In genomic region chr10:81287513-81288157, GRCm38 (mm10) we compare ENCODE assay signal across 9 mouse cellular contexts. TPM values are rescaled to one million over a fixed set of nuclear protein-coding genes. Genes with fewer than 3 reads are reported as not detected.
DNase-seq lines count a peak whose midpoint lies in the region.
"Had no signal": no experiment of that assay in that cellular context is flagged by ENCODE, and none has a peak within 500 bp of the region (broad histone marks: within the 10 kb centered on the region; RNA-seq: fewer than 3 reads in every experiment).

No protein-coding gene starts in this region.

- peaks cover 30% of the 10 kb centered on the region for H3K4me1 ChIP-seq in heart, embryonic 10.5 days

- no peaks in the 10 kb centered on the region for H3K9me3 ChIP-seq in heart, embryonic 10.5 days
- H3K9me3 ChIP-seq: limb, embryonic 13.5 days had no signal

- H3K27me3 ChIP-seq in heart, embryonic 10.5 days (ENCODE audit: insufficient read depth, poor library complexity, severe bottlenecking), result peaks cover 80% of the 10 kb centered on the region

- no peak overlapping the region for H3K4me3 ChIP-seq in heart, embryonic 10.5 days
- H3K4me3 ChIP-seq: limb, embryonic 13.5 days had no signal

- peak; percentile 56 to 80 for DNase-seq in heart, postnatal 10 days
- DNase-seq in heart, embryonic 10.5 days (ENCODE audit: low spot score), result no peak
- DNase-seq in A20 (ENCODE audit: low read depth, low spot score) (peak; percentile 86), adipocyte (ENCODE audit: low spot score) (peak; percentile 45)
- DNase-seq in forelimb bud, embryonic 11.5 days (ENCODE audit: low read depth, low spot score), result peak; percentile 39
- peak; percentile 84 for DNase-seq in lung, postnatal 10 days
- peak; percentile 68 for DNase-seq in testis, postnatal 14 days (ENCODE audit: low spot score)
- DNase-seq in layer of hippocampus, postnatal 14 days (ENCODE audit: low spot score in 2 of 2), result no peak

- H3K36me3 ChIP-seq in heart, embryonic 10.5 days, result no peaks in the 10 kb centered on the region
- H3K36me3 ChIP-seq: limb, embryonic 13.5 days had no signal

- 49% methylated on average over 8 of the region's 8 CpGs for WGBS in heart, embryonic 10.5 days

- no peak overlapping the region for H3K27ac ChIP-seq in heart, embryonic 10.5 days
- H3K27ac ChIP-seq: limb, embryonic 13.5 days had no signal

- intact Hi-C loops in heart, postnatal 10 days (cut with DNase I), result loop anchor here (2.0 kb wide), 3 partner anchors 29 to 163 kb away; no protein-coding TSS in a partner anchor

RNA-seq across cellular contexts. Expression of gene Tjp3, which starts 3.7 kb away (rescaled TPM):
- under 1 TPM; 0.14 to 0.37 TPM for total RNA-seq in heart, postnatal 10 days (2021)
- polyA plus RNA-seq in heart, embryonic 10.5 days (2016; fragmentation: Nextera tagmentation; extraction: Ambion mirVana), result 1.8 and 4.4 TPM in 2 replicates
- 1 to 10 TPM; 1.6 to 2.5 TPM for total RNA-seq in layer of hippocampus, postnatal 14 days (2021)

RNA-seq across cellular contexts. Expression of gene Pip5k1c, which starts 5.1 kb away (rescaled TPM):
- 10 to 100 TPM; 43.2 to 46.4 TPM for total RNA-seq in heart, postnatal 10 days (2021)
- polyA plus RNA-seq in heart, embryonic 10.5 days (2016; fragmentation: Nextera tagmentation; extraction: Ambion mirVana), result 42.6 and 55.9 TPM in 2 replicates
- total RNA-seq in layer of hippocampus, postnatal 14 days (2021), result 100 to 1,000 TPM; 330 to 352 TPM

RNA-seq across cellular contexts. Expression of gene Apba3, which starts 20.9 kb away (rescaled TPM):
- 10 to 100 TPM; 66.5 to 68.3 TPM for total RNA-seq in heart, postnatal 10 days (2021)
- 56.5 and 57.0 TPM in 2 replicates for polyA plus RNA-seq in heart, embryonic 10.5 days (2016; fragmentation: Nextera tagmentation; extraction: Ambion mirVana)
- 10 to 100 TPM; 39.9 to 41.8 TPM for total RNA-seq in layer of hippocampus, postnatal 14 days (2021)

RNA-seq across cellular contexts. Expression of gene Mrpl54, which starts 20.9 kb away (rescaled TPM):
- total RNA-seq in heart, postnatal 10 days (2021), result 100 to 1,000 TPM in 1 of 2 experiments, 10 to 100 TPM in 1; 93.4 to 108 TPM
- polyA plus RNA-seq in heart, embryonic 10.5 days (2016; fragmentation: Nextera tagmentation; extraction: Ambion mirVana), result 284 and 285 TPM in 2 replicates
- 10 to 100 TPM; 36.5 to 50.4 TPM for total RNA-seq in layer of hippocampus, postnatal 14 days (2021)

RNA-seq across cellular contexts. Expression of gene Cactin, which starts 33.3 kb away (rescaled TPM):
- 10 to 100 TPM; 21.0 to 23.6 TPM for total RNA-seq in heart, postnatal 10 days (2021)
- polyA plus RNA-seq in heart, embryonic 10.5 days (2016; fragmentation: Nextera tagmentation; extraction: Ambion mirVana), result 37.2 and 51.6 TPM in 2 replicates
- 10 to 100 TPM; 22.4 to 25.8 TPM for total RNA-seq in layer of hippocampus, postnatal 14 days (2021)

Comparison
In these comparisons a context has a peak if more than half of its experiments do, and no peak if none do; other contexts are left out.
1. DNase-seq: peak in heart, postnatal 10 days (2 of 2), A20 (single experiment), adipocyte (single experiment), forelimb bud, embryonic 11.5 days (single experiment), lung, postnatal 10 days (single experiment) and testis, postnatal 14 days (single experiment); none in heart, embryonic 10.5 days (single experiment) and layer of hippocampus, postnatal 14 days (0 of 2).
2. RNA of gene Pip5k1c, which starts 5.1 kb away (total RNA-seq): 330 to 352 TPM in layer of hippocampus, postnatal 14 days; 43.2 to 46.4 TPM in heart, postnatal 10 days; every median in the first group is over 4 times any median in the second.